Mouse (Mus musculus) hindbrain, embryonic 11.5 days (tissue): Measurements from ENCODE around the gene 3110040M04Rik. TPM values are rescaled to one million over a fixed set of nuclear protein-coding genes. Genes with fewer than 3 reads are reported as not detected.
A peak's percentile ranks its signal among the peaks of the same experiment; 100 is the strongest.
"Not testable (repeated sequence)": the region's sequence is repeated elsewhere in the genome, so short reads cannot be mapped to it uniquely, and the experiment has no call there.

Source experiments
- ATAC-seq: fragments of 200-750 bp; cut with Nextera tagmentation; 2 replicates; pipeline ENCODE4 v1.8.0; 2017; ENCODE audit warnings: mild to moderate bottlenecking, moderate TSS enrichment, moderate library complexity; ENCODE audit not compliant: low FRiP score
- DNase-seq: peaks from one replicate; pipeline ENCODE4 v3.0.0-alpha.2; 2015; ENCODE audit warnings: low spot score
- H3K27ac ChIP-seq: fragments of 300-500 bp; sonication (generic); 2 replicates; pipeline ENCODE4 v1.5.1; 2014; ENCODE audit warnings: mild to moderate bottlenecking, low read depth, low read length
- H3K27me3 ChIP-seq: fragments of 300-500 bp; sonication (generic); 2 replicates; pipeline ENCODE4 v1.6.1; 2014; ENCODE audit warnings: mild to moderate bottlenecking, low read length, moderate library complexity, mixed read lengths; ENCODE audit not compliant: control insufficient read depth, insufficient read depth
- H3K36me3 ChIP-seq: fragments of 300-500 bp; sonication (generic); 2 replicates; pipeline ENCODE4 v1.6.1; 2014; ENCODE audit warnings: mild to moderate bottlenecking, low read length, moderate library complexity, mixed read lengths; ENCODE audit not compliant: control insufficient read depth, insufficient read depth
- H3K4me1 ChIP-seq: fragments of 300-500 bp; sonication (generic); replicated peaks from 2 replicates; pipeline ENCODE4 v1.6.1; 2014; ENCODE audit warnings: low read length, mixed read lengths; ENCODE audit not compliant: control insufficient read depth, insufficient read depth
- H3K4me2 ChIP-seq: fragments of 300-500 bp; sonication (generic); replicated peaks from 2 replicates; pipeline ENCODE4 v1.6.1; 2014; ENCODE audit warnings: mild to moderate bottlenecking, low read depth, low read length
- H3K4me3 ChIP-seq: fragments of 300-500 bp; sonication (generic); 2 replicates; pipeline ENCODE4 v1.5.1; 2014; ENCODE audit warnings: low read depth, low read length
- H3K9ac ChIP-seq: fragments of 300-500 bp; sonication (generic); 2 replicates; pipeline ENCODE4 v1.6.1; 2014; ENCODE audit warnings: low read depth, low read length
- H3K9me3 ChIP-seq: fragments of 300-500 bp; sonication (generic); 2 replicates; pipeline ENCODE4 v1.6.1; 2016; ENCODE audit warnings: low read length; ENCODE audit not compliant: control insufficient read depth
- WGBS: fragments of 180-500 bp; shearing (Covaris S2); extraction: QIAGEN DNeasy Blood & Tissue Kit; methylation state at CpG from one replicate; pipeline ENCODE4 v1.1.7; 2014; 5-methylcytosine and 5-hydroxymethylcytosine counted together
- polyA plus RNA-seq: library from polyadenylated mRNA; unstranded; fragments of >200 nt; fragmentation: Nextera tagmentation; extraction: Ambion mirVana; gene quantifications from 2 replicates; pipeline ENCODE4 v1.2.1, GENCODE M21; 2014

The 3110040M04Rik gene
- 0.57 TPM in 1 of 2 replicates, not detected in the other for polyA plus RNA-seq

DNA sequence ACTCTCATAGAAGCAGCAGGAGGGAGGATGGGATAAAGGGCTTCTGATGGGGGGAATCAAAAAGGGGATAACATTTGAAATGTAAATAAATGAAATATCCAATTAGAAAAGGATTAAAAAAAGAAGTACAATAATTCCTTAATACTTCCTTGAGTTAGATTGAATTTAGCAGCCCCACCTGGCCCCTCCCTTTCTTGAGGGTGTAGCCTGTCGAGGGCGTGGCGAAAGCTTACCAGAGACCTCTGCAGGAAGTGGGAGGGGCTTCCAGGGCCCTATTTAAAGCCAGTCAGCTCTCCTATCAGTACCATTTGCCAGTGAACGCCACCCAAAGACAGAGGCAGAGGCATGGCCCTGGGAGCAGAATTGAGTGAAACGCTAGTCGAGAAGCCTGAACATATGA lies at the start of gene 3110040M04Rik:
TSS of gene 3110040M04Rik (plus strand) at position 304 of the 400 bp plus-strand sequence.
- not testable (repeated sequence) for H3K36me3 ChIP-seq, H3K9me3 ChIP-seq, H3K4me1 ChIP-seq, H3K9ac ChIP-seq, DNase-seq, H3K4me3 ChIP-seq, H3K27me3 ChIP-seq, H3K4me2 ChIP-seq, ATAC-seq, H3K27ac ChIP-seq
- no CpG with 5 or more reads among the region's 6 CpGs for WGBS

DNA sequence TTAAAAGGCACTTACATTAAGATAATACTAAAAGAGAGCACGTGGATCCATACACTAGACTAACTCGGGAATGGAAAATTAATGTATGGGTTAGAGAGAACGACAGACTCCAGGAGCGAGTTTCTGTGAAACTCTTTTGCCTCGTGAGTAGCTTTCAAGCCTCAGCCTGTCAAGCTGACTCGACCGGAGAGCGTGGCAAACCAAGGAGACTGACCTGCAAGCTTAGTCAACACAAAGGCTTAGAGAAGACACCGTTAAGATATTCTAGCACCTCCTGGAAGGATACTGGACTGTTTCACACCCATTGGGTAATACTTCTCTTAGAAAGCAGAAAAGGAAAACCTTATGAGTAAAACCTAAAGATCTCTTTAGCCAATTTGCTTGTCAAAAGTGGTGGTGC lies 49.8 kb upstream of the 3110040M04Rik start:
- not testable (repeated sequence) for H3K9me3 ChIP-seq, H3K27ac ChIP-seq, H3K9ac ChIP-seq, H3K36me3 ChIP-seq, H3K4me2 ChIP-seq, H3K4me3 ChIP-seq, ATAC-seq, DNase-seq, H3K4me1 ChIP-seq, H3K27me3 ChIP-seq
- 95% methylated on average over 9 of the region's 9 CpGs for WGBS

DNA sequence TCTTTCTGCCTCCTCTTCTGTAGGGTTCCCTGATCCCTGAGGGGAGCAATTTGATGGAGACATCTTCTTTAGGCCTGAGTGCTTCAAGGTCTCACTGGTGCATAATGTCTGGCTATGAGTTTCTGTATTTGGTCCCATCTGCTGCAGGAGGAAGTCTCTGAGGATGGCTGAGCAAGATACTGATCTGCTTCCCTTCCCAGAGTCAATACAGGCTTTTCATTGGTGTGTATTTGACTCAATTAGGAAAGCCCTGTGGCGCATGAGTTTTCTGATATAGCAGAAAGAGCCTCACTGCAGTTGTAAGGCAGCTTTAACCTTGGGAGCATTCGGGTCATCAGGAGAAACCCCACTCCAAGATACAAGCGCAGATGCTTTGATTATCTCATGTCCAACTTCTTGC lies 47.8 kb upstream of the 3110040M04Rik start:
- no peaks in the 10 kb centered on the region for H3K9me3 ChIP-seq
- no peak overlapping the region for H3K9ac ChIP-seq
- H3K27me3 ChIP-seq, result no peaks in the 10 kb centered on the region
- no peaks in the 10 kb centered on the region for H3K36me3 ChIP-seq
- H3K4me1 ChIP-seq, result no peaks in the 10 kb centered on the region
- WGBS, result 88% methylated on average over 3 of the region's 3 CpGs
- ATAC-seq (no peak), DNase-seq (no peak)
- H3K27ac ChIP-seq, result no peak overlapping the region
- H3K4me2 ChIP-seq, result no peak overlapping the region
- H3K4me3 ChIP-seq, result no peak overlapping the region

DNA sequence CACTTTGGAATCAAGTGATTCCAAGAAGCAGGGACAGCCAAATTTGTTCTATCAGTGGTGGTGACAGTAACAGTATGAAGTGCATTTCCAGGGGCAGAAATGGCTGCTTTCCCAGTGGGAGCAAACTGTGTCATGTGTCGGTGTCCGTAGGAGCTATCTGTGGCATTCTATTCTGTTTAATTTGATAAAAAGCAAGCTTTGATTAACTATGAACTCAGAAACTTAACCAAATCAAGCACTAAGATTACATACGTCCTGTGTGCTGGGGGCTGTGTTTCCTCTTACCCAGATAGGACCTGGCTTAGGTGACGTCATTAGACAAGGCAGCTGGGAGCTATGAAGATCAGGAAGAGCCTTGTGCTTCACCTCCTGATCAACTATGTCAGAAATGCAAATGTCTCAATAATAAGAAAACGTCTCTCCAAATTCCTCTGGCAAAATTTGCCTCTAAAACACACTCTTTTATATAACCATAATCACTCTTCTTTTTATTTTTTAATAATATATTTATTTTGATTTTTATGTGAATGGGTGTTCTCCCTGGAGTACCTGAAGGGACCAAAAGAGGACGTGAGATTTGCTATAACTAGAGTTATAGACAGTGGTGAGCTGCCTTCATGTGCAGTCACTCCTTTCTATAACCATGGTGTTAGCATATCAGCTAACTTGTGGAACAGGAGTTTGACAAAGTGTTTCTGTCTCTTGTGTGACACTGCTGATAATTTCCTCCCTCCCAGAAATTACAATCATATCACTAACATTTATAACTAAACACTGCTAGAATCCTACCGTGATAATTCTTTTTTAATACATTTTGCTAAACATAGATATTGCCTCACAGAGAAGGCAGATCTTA lies 46.9 kb upstream of the 3110040M04Rik start:
- 82% methylated on average over 7 of the region's 7 CpGs for WGBS
- H3K4me3 ChIP-seq, result no peak overlapping the region
- no peaks in the 10 kb centered on the region for H3K36me3 ChIP-seq
- DNase-seq (no peak), ATAC-seq (no peak)
- H3K27ac ChIP-seq, result no peak overlapping the region
- H3K4me2 ChIP-seq, result no peak overlapping the region
- no peaks in the 10 kb centered on the region for H3K4me1 ChIP-seq
- no peak overlapping the region for H3K9ac ChIP-seq
- H3K9me3 ChIP-seq, result no peaks in the 10 kb centered on the region
- H3K27me3 ChIP-seq, result no peaks in the 10 kb centered on the region

DNA sequence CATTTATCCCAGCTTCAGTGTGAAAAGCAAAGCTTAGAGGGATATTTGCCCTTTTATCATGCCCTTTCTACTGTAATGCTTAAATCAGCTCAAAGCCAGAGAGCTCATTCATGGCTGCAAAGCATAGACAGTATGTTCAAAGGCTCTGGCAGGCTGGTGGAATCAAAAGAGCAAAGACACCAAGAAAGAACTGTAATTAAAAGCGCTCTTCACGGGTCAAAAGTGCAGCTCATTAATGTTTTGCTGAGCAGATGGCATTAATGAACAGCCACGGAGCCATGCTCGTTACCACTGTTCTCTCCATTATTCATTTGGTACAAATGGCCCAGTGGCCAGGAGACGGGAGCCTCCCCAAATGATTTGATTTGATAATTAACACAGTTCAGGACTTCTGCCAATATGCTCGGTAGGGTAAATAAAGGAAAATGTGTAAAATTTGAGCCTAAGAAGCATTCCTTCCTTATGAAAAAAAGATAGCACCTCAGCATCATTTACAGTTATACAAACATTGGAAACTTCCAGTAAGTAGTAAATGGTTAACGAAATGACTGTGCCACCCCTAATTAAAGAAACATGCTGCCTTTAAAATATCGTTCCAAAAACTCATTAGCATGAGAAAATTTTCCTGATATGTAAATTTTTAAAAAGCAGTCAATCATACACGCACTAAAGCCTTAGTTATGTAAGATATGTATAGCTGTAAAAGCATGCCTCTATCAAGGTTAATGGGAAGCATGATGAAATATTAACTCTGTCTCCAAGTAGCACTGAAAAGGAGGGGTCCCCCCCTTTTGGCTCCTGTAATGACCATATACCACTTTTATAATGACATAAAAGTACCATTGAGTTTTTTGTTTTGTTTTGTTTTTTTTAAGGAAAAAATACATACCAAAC lies 45.7 kb upstream of the 3110040M04Rik start:
- Histone ChIP-seq H3K4me3 (no peak overlapping the region), H3K27me3 (no peaks in the 10 kb centered on the region), H3K36me3 (no peaks in the 10 kb centered on the region), H3K9ac (no peak overlapping the region), H3K4me2 (no peak overlapping the region), H3K9me3 (no peaks in the 10 kb centered on the region), H3K27ac (no peak overlapping the region), H3K4me1 (no peaks in the 10 kb centered on the region)
- DNase-seq (peak; percentile 25), ATAC-seq (peak; percentile 77)
- WGBS, result 54% methylated on average over 9 of the region's 9 CpGs

DNA sequence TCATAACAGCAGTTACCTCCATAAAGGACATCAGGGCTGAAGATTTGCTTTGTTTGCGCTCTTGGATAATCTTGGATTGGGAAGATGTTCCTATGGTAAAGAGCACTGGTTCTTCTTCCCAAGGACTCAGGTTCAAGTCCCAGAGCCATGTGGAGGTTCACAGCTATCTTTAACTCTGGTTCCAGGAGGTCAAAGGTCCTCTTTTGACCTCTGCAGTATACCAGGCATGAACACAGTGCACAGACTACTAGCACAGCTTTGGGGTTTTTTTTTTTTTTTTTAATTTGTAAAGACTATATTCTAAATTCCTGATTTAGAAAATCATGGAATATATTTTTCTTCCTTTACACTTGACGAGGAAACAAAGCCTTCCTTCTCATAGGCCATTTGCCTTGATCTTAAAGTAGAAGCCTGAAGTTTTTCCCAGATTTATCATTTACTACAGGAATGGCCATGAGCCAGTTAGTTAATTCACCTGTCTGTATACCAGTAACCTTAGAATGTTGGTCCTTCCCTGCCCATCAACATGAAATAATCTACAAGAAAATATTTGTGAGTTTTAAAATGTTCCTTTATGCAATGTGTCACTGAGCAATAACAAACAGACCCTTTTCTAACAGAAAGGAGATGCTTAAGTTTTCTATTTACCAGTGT lies 44.9 kb upstream of the 3110040M04Rik start:
- H3K27ac ChIP-seq, result no peak overlapping the region
- DNase-seq (no peak), ATAC-seq (no peak)
- no peak overlapping the region for H3K4me2 ChIP-seq
- H3K4me1 ChIP-seq, result no peaks in the 10 kb centered on the region
- H3K4me3 ChIP-seq, result no peak overlapping the region
- WGBS, result 88% methylated on average over 2 of the region's 2 CpGs
- no peaks in the 10 kb centered on the region for H3K9me3 ChIP-seq
- no peak overlapping the region for H3K9ac ChIP-seq
- H3K27me3 ChIP-seq, result no peaks in the 10 kb centered on the region
- H3K36me3 ChIP-seq, result no peaks in the 10 kb centered on the region

DNA sequence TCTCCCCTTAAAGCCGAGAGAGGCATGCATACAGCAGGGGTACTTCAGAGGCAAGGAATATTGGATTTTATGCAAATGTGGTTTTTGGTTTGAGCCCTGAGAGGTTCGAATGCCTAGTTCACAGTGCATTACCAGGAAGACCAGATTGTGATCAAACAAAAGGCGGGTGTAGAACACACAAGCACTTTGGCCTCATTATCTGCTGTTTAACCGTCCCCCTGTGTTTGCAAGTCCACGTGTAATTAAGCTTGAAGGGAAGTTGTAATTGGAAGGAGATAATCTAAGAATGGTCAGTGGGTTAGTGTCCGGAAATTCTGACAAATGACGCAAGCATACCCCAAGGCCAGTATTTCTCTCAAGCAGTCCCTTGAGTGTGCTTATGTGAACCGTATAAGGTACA lies 37.9 kb upstream of the 3110040M04Rik start:
- Histone ChIP-seq H3K4me1 (peaks cover 2% of the 10 kb centered on the region; the same call in 1 of the 2 replicates), H3K4me3 (no peak overlapping the region), H3K27me3 (no peaks in the 10 kb centered on the region), H3K27ac (no peak overlapping the region), H3K9me3 (no peaks in the 10 kb centered on the region), H3K4me2 (no peak overlapping the region), H3K36me3 (no peaks in the 10 kb centered on the region), H3K9ac (no peak overlapping the region)
- DNase-seq (no peak), ATAC-seq (no peak)
- WGBS, result 51% methylated on average over 8 of the region's 8 CpGs

DNA sequence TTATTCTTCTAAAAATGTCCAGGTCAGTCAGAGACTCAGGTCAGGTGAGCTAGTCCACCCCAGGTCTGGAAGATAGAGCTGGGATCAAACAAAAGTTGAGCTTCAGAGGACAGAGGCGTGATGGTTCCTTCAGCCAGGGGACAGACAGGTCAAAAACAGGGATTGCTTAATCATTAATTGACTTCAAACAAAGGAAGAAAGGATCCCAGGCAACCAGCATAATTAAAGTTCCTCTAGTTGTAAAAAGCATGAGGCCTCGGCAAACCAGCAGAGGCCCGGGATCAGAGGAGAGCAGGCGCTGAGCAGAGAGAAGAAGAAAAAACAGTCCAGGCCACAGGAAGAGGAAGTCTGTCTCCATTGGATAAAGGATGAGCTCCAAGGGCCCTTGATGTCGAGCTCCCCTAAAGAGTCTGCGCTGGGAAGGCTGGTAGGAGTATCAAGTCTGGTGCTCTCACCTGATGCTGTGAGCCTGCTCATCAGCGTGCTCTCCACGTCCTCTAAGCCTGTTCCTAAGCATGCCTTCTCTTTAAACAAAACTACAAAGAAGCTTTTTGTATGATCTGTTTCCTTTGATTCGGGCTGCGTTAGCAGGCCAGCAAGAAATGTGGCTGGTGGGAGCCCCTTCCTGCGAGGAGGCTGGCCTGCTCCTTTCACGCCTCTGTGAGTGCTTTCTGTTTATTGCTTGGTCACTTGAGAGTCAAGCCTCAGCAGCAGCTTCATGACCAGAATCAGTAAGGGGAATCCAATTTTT lies 36.4 kb upstream of the 3110040M04Rik start:
- 26% methylated on average over 12 of the region's 12 CpGs for WGBS
- Histone ChIP-seq H3K4me2 (no peak overlapping the region), H3K9me3 (no peaks in the 10 kb centered on the region), H3K36me3 (no peaks in the 10 kb centered on the region), H3K27me3 (no peaks in the 10 kb centered on the region), H3K9ac (no peak overlapping the region), H3K4me3 (no peak overlapping the region), H3K27ac (peak overlapping the region; percentile 58; the same call in 1 of the 2 replicates), H3K4me1 (peaks cover 2% of the 10 kb centered on the region; the same call in 1 of the 2 replicates)
- peak; percentile 29 for DNase-seq
- peak; percentile 60 for ATAC-seq
